Mouse (Mus musculus) spleen, embryonic (tissue): ENCODE results near the gene Nbr1.

Source experiments
- CTCF ChIA-PET: fragments of 350-600 bp; sonication (Branson Sonifier 250); formaldehyde crosslinking; loops from one replicate; lab custom pipeline; 2022; lab: Charles Lee

Gene Nbr1

DNA sequence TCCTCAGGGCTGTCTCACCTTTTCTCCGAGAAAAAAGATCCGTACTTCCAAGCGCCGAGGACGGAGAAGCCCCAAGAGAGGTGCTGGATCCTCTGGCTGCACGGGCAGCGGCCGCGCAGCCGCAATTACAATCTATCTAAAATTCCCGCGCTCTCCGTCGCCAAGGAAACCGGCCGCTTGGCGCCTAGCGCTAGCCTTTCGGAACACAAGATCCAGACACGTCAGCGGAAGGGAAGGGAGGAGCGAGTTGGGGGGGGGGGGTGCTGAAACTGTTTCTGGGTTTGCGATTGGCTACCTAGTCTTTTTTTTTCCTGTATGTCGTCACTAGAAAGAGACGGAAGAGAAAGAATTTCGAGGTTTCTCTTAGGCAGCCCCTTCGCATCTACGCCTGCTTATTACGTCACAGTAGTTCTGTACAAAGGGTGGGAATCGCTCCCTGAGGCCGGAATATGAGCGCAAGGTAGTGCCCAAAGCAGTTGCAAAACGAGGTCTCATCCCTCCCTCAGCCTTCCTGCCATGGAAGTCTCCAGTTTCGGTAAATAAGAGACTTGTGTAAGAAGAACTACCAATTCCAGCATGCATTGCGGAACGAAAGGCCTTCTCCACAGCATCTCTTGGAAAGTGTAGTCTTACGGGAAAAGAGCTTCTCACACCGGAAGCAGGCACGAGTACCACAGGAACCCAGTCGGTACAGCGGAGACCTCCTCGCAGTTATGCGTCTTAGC is at the start of gene Nbr1, which contains the start of gene Brca1:
Gene Nbr1, plus strand, starts transcription at position 399 of the 725 bp plus-strand sequence.
Gene Brca1, minus strand, starts transcription at position 205 of the 725 bp plus-strand sequence.
- CTCF ChIA-PET = no interaction called here

DNA sequence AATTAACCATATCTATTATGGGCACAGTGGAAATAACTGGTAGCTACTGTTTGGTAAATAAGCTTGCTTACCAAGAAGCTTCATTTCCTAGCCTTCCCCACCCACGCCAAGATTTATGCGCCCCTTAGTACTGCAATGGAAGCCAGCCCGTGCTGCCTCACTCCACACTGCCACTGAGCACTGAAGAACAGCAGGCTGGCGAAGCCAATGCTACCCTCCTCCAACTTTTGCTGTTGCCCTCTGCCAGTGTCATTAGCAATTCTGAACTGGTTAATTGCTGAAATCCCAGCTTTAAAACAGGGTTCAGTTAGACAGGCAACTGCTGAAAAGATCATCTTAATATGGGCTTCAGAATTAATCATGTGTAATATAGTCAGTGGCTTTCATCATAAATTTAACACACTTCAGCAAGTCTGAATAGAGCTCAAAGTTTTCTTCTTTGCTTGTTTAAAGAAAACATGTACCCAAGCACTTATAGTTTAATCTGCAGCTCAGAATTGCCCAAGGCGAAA is 45.6 kb upstream of the Nbr1 start:
- CTCF ChIA-PET = no interaction called here

DNA sequence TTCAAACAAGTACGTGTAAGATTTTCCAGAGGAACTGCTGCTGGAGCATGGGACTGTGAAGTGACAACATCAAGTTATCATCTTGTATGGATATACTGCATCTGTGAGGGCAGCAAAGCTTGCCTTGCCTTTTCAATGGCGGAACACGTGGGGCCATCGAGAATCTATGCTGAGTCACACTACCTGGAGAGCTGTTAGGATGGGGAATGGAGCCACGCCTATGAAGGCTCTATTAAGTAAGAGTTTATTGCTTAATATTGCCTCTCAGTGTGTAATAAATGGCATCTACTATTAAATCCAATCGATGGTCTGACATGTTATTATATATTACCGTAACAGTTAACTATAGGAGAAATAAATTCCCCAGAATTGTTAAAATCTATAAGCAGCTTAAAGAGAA is 44.9 kb upstream of the Nbr1 start:
- CTCF ChIA-PET = no interaction called here

DNA sequence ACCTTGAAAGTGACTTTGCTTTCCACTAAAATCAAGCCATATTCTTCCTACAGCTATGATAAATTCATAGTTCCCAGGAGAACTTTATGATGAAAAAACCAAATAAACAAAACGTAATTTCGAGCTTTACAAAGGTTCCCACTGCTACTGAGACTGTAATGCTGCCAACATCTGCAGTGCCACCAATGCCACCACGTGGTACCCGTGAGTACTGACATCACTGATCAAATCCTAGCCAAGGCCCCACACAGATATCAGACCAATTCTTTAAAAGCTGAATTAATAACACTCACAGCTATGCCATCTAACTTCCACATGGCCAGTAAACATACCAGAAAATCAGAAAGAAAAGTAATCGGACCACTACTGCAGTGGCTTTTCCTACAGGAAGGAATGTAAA is 33.0 kb upstream of the Nbr1 start:
- CTCF ChIA-PET = no interaction called here

DNA sequence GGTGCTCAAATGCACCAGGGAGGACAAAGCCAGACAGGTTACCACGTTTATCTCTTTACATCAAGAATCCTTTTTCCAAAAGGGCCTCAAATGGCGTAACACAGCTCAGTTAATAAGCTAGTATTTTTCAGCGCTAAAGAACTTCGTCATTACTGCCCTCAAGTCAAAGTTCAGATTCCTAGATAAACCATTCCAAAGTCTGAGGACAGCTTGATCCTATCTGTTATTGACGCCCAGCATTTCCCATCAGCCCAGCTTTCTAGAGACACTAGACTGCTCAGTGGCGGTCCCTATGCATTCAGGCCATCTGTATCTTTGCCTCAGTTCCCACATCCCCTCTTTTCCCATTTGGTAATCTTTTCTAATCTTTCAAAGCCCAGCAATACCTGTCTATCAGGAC is 32.6 kb upstream of the Nbr1 start:
- CTCF ChIA-PET = no interaction called here

DNA sequence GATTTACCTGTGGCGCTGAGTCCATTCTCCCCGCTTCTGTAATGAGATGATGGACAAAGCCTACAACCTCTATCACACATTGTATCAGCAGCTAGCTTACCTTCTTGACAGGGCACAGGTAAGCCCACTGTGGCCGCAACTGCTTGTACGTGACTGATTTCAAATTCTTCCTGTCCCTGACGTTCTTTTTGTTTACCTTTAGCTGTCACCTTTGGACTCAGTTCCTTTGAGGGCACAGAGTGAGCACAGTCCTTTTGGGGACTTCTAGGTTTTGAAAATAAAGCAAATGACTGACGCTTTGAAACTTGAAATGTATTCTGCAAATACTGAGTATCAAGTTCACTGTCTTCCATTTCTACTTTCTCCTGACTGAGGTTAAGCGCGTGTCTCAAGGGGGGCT is 27.5 kb upstream of the Nbr1 start:
- CTCF ChIA-PET = no interaction called here

DNA sequence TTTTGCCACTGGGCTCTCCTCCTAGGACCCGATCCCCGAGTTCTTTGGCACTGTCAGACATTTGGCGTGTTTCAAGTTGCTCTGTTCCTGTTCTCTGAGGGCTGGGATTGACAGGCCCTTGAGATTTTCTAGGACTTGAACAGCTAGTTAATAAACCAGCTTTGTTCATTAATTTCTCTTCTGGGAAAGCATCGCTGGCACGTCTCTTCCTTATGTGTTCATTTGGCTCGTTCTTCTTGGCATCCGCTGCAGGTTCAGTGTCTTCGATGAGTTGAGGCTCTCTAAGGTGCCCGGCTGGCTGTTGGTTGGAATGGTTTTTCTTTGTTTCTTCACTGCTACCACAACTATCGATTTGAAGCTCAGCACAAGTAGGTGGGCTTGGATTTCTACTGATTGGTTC is 26.9 kb upstream of the Nbr1 start:
- CTCF ChIA-PET = no interaction called here

DNA sequence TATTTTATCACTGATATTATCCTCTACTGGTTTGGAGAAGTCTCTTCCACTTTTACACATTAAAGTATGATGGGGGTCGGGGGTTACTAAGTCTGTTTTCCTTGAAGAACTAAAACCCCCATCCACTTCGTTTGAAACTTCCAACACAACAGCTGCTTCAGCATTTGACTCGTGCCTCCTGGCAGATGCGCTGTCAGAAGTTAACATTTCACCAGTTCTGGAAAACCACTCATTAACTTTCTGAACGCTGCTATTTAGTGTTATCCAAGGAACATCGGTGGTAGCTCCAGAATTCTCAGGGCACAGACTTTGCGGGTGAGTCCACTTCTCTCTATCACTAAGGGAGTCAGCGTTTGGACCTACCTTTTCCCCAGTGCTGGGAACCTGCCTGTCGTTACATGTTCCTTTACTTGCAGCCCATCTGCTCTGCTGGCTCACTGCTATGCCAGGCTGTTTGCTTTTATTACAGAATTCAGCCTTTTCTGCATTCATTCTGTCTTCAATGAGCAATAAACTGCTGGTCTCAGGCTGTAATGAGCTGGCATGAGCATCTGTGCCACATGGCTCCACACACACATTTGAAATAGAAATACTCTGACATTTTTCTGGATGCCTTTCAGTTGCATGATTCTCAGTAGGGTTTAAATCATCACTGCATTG is 25.9 kb upstream of the Nbr1 start:
- CTCF ChIA-PET = no interaction called here

DNA sequence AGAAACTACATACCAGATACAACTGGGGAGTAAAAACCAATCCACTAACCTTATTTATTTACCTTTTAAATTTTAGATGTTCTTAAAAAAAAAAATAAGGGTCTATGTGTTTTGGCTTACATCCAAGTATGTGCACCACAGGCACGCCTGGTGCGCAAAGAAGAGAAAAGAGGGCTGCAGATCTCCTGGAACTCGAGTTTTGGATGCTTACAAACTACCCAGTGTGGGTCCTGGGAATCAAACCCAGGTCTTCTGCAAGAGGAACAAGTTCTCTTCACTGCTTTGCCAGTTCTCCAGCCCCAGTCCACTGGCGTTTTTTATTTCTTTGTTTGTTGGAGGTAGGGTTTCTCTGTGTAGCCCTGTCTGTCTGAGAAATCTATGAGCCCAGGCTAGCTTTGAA is 25.3 kb upstream of the Nbr1 start:
- CTCF ChIA-PET = no interaction called here

DNA sequence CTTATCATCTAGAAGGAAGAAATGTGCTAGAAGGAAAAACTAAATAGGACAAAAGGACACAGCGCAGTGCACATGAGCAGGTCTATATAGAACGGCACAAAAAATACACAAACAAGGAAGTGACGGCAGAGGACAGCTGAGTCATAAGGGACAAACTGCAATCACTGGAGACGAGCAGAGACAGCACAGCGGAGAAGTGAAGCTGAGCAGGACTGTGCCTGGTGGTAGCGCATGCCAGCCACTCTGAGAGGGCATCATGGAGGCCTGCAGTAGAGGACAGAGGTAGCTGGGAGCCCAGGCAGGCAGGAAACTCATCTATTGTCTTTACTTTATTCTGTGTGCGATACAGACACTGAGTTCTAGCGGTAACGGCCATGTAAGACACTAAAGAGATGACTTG is 8.4 kb upstream of the Nbr1 start:
- CTCF ChIA-PET = no interaction called here

DNA sequence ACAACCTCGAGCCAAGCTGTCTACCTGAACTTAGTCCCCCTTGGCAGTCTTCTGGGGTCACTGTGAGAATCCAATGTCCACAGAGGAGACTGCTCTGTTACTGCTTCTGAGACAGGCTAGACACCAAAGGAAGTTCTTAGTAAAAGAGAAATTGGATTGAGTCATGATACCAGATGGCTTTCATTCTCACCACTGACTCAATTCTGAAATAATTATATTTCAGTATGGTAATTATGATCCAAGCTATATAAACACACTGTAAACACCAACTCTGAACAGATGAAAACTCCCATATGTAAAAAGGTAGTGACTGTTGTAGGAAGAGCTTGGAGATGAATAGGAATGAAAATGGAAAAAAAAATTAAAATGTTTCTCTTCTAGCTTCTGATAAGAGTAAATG is 7.8 kb upstream of the Nbr1 start:
- CTCF ChIA-PET = interaction anchor here (0.6 kb wide), 1 partner anchor 1604 kb away, joined by 6 read pairs; no protein-coding TSS in a partner anchor

DNA sequence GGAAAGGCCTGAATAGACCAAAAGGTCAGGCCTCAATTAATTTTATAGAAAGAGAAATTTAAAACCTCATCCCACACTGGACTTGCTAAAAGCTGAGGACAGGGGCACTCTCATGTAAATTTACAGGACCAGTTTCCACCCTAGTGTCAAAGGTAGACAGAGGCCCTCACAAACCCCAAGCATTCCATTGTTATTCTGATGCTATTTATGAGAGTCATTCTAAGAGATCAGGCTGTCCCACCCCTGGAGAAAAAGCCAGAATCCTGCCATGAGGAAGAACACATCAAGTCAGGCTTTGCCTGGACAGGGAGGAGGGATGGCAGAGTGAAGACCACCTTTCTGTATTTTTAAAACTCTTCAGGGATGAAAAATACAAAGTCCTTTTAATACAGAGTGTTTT is 3.4 kb upstream of the Nbr1 start:
- CTCF ChIA-PET = no interaction called here

DNA sequence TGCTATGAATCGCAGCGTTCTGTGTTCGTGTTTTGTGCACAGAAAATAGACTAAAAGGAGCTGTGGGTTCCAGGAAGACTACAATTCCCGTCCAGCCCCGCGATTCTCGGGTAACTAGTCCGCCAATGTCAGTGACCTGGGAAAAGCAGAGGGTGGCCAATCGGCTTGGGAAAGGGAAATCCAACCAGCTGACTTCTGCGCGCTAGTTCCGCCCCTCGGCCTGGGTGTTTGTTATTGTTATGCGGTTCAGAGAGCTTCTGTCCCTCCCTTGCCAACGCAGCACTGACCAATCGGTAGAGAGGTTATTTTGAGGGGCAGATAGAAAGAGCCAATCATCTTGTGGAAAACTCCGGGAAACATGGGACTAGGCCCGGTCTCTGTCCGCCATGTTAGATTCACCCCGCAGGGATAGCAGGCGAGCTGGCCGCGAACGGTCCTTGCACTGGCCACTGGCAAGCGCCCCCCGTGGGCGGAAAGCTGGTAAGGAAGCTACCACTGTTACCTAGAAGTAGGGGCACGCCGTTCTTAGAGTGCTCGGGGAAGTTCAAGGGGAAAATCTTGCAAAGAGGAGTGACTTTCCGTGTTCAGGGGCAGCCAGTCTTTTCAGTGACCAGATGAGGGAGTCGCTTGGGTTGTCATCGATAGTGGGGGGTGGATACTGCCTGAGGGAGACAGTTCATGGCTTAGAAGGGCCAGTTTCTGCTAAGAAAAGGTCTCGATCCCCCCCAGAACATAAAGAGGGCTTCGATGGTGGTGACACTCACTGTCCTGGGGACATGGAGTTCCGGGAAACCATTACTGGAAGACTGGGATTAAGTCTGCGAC is 739 bp downstream of the Nbr1 start:
- CTCF ChIA-PET = interaction anchor here (1.0 kb wide), 1 partner anchor 13 kb away, joined by 4 read pairs; no protein-coding TSS in a partner anchor

DNA sequence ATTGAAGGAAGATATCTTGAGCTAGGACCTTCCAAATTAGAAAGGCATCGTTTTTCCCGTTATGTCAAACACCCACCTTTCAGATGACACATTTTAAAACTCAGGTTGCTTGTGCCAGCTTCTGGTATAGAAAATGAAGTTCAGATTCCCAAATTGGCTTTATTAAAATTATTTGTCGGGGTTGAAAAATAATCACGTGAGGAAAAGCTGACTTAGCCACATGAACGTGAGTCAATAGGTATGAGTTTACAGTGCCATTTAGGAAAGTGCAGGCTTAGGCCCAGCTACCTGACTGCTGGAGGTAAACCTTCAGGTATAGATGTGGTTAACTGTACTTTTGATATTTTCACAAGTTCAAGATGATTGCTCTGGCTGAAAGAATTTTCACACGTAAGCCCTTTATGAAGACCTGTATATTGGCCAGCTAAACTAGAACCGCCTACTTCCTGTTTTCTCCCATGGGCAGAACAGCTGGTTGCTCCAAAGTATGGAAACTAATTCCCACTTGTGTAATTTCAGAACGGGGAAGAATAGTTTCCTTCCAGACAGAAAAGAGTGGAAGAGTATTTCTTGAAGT is 1.5 kb downstream of the Nbr1 start:
- CTCF ChIA-PET = interaction anchor here (1.0 kb wide), 1 partner anchor 13 kb away, joined by 4 read pairs; no protein-coding TSS in a partner anchor

DNA sequence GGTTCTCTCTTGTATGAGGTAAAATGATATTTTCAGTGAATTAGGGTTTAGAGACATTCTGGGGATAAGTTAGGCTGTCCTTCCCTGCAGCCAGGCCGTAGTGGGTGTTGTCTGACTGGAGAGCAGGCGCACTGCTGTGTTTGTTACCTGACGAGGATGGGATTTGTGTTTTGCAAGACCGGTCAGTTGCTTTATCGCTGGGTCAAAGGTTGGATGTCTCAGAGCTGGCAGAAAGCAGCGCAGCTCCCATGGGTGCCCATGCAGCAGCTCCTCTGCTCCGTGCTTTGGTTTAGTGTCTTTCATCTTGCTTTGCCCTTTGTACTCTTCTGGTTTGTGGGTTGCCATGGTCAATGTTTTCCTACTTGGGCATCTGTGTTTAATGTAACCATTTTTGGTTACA is 4.6 kb downstream of the Nbr1 start:
- CTCF ChIA-PET = interaction anchor here (0.7 kb wide), 1 partner anchor 81 kb away, joined by 4 read pairs; no protein-coding TSS in a partner anchor

DNA sequence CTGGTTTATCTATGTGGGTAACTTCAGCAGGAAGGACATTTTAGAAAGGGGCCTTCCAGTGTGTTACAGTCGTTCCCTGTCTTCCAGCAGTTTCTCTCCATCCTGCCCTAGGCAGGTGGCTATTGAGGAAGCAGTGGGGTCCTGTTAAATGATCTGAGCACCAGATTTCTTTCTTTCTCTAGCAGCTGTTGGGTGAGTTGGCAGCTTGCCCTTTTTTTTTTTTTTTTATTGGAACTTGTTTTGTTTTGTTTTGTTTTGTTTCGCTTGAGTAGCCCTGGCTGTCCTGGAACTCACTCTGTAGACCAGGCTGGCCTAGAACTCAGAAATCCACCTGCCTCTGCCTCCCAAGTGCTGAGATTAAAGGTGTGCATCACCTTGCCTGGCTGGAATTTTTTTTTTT is 5.0 kb downstream of the Nbr1 start:
- CTCF ChIA-PET = no interaction called here

DNA sequence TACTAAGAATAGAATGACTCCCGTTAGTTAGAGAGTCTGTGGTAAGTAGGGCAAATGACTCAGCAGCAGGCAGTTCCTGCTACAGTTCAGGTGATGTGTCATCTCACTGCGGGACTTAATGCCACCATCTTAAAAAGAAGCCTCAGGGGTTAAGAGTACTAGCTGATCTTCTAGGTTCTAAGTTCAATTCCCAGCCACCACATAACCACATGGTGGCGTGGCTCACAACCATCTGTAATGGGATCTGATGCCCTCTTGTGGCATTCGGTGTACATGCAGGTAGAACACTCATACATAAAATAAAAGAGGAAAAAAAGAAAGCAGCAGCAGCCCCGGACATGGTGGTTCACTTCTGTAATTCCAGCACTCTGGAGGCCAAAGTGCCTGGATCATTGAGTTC is 10.4 kb downstream of the Nbr1 start:
- CTCF ChIA-PET = interaction anchor here (0.8 to 1.0 kb wide), 2 partner anchors 21 to 245 kb away, joined by 3 read pairs; no protein-coding TSS in a partner anchor

DNA sequence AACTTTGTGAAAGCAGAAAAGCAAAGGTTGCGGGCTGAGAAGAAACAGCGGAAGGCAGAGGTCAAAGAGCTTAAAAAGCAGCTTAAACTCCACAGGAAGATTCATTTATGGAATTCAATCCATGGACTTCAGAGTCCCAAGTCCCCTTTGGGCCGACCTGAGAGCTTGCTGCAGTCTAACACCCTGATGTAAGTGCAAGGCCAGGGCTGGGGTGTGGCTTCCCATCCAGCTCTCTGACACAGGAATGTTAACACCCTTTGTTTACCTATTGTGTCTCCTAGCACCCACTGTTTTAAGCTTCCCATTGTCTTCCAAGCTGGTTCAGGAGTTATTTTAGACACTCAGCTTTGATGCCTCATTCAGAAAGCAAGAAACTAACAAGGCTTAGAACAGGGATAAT is 16.5 kb downstream of the Nbr1 start:
- CTCF ChIA-PET = interaction anchor here (0.8 kb wide), 1 partner anchor 914 kb away, joined by 4 read pairs; no protein-coding TSS in a partner anchor

DNA sequence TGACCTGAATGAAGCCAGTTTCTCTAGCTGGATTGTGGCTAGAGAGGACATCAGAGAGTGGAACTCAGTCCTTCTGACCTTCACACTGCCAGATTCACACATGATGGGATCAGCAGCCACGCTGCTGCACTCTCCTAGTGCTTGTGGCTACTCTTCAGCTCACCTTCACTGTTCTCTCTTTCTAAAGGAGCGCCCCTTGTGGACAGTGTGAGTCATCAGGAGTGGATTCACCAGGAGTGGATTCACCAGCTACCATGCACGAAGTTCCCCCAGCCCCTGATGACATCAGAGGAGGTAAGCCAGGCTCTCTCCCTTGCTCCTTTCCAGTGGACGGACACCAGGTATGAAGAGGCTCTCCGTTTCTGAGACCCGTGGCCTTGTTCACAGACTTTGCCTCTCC is 24.2 kb downstream of the Nbr1 start:
- CTCF ChIA-PET = no interaction called here

DNA sequence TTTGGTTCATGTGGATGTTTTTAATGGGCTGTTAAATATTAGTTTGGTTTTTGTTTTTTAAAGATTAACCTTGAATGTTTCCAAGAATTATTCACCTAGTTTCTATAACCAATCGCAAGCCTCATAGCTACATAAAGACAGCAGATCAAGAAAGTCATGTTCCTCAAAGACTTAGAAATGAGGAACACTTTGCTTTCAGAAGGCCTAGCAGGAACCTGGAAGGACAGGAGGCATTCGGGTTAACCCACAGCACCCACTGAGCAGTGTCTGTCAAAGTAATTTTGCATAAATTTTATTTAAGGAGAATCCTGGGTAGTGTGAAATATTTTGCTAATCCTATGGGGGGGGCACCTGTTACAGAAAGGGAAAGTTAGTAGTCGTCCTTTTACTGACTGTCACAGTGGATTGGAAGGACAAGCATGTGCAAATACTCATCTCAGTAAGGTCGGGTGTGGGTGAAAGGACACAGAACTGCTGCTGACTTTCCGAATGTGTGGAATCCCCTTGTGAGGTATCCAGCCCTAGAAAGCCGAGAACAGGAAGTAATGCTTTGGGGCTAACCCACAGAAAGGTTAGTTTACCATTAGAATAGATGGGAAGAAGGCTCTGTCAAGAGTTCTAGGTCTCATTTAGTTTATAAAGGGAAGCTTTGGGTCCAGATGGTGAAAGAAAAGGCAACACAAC is 29.3 kb downstream of the Nbr1 start:
- CTCF ChIA-PET = no interaction called here
